Mouse (Mus musculus) erythroblast, embryonic 14.5 days (primary cell): ENCODE data around the gene Tekt1.

Experiments
- GATA1 ChIP-seq: IDR thresholded peaks from 2 replicates; pipeline ENCODE4 v1.6.1; 2012; ENCODE audit warnings: low read length, inconsistent platforms, mixed read lengths
- TAL1 ChIP-seq: IDR thresholded peaks from 3 replicates; pipeline ENCODE4 v1.6.1; 2012; ENCODE audit warnings: low read length, inconsistent platforms, mixed read lengths

DNA sequence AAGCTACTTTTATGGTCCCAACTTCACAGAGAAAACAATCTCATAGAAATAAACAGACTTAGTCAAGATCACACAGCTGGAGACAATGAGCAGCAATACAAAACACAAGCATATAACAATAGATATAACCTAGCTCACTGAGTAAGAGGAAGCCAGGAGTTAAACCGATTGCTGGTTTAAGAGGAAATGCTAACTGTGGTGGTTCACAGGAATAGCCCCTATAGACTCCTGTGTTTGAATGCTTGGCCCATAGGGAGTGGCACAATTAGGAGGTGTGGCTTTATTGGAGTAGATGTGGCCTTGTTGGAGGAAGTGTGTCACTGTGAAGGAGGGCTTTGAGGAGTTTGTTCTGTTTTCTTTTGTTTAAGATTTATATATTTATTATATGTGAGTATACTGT is 10.0 kb downstream of the Tekt1 start:
- TF ChIP-seq GATA1 (no peak), TAL1 (no peak)
